In genomic region chr15:97900991-97901390, GRCm38 (mm10) we compare ENCODE assay signal across 17 mouse cellular contexts. TPM values are rescaled to one million over a fixed set of nuclear protein-coding genes. Genes with fewer than 3 reads are reported as not detected.
DNase-seq lines count a peak whose midpoint lies in the region; ATAC-seq lines count a peak whose summit lies in the region.
"Had no signal": no experiment of that assay in that cellular context is flagged by ENCODE, and none has a peak within 500 bp of the region (broad histone marks: within the 10 kb centered on the region; RNA-seq: fewer than 3 reads in every experiment).

No protein-coding gene starts in this region.

- H3K9me3 ChIP-seq in midbrain, embryonic 11.5 days (ENCODE audit: control insufficient read depth, low read length) = no peaks in the 10 kb centered on the region
- H3K9me3 ChIP-seq in midbrain, embryonic 16.5 days (replicated peaks; ENCODE audit: control insufficient read depth, low read length, poor library complexity, severe bottlenecking) = no peaks in the 10 kb centered on the region
- H3K9me3 ChIP-seq: embryonic facial prominence, embryonic 10.5 days; embryonic facial prominence, embryonic 12.5 days; forebrain, embryonic 13.5 days; forebrain, embryonic 15.5 days had no signal

- H3K4me3 ChIP-seq in midbrain, embryonic 11.5 days (ENCODE audit: low read depth, low read length) = no peak overlapping the region
- H3K4me3 ChIP-seq in midbrain, embryonic 16.5 days (ENCODE audit: low read depth, low read length) = no peak overlapping the region
- H3K4me3 ChIP-seq: embryonic facial prominence, embryonic 10.5 days; embryonic facial prominence, embryonic 12.5 days; forebrain, embryonic 13.5 days; forebrain, embryonic 15.5 days had no signal

- H3K9ac ChIP-seq in midbrain, embryonic 11.5 days (ENCODE audit: low read length) = no peak overlapping the region
- H3K9ac ChIP-seq in midbrain, embryonic 16.5 days (ENCODE audit: low read depth, low read length) = no peak overlapping the region
- H3K9ac ChIP-seq: embryonic facial prominence, embryonic 12.5 days; forebrain, embryonic 13.5 days; forebrain, embryonic 15.5 days; forebrain, postnatal 0 days had no signal

- no peaks in the 10 kb centered on the region for H3K27me3 ChIP-seq in midbrain, embryonic 11.5 days (ENCODE audit: control insufficient read depth, insufficient read depth, low read length)
- no peaks in the 10 kb centered on the region for H3K27me3 ChIP-seq in midbrain, embryonic 16.5 days (ENCODE audit: control insufficient read depth, insufficient read depth, low read depth, low read length)
- H3K27me3 ChIP-seq: forebrain, embryonic 15.5 days had no signal

- no peak overlapping the region for H3K4me2 ChIP-seq in midbrain, embryonic 11.5 days
- no peak overlapping the region for H3K4me2 ChIP-seq in midbrain, embryonic 16.5 days (ENCODE audit: low read length)
- H3K4me2 ChIP-seq: embryonic facial prominence, embryonic 12.5 days; forebrain, embryonic 13.5 days; forebrain, embryonic 15.5 days had no signal

- no peak for ATAC-seq in midbrain, embryonic 11.5 days (ENCODE audit: low FRiP score)
- no peak for ATAC-seq in midbrain, embryonic 16.5 days
- ATAC-seq: forebrain, embryonic 13.5 days; forebrain, embryonic 15.5 days; forebrain, postnatal 0 days had no signal

- H3K27ac ChIP-seq in midbrain, embryonic 11.5 days (ENCODE audit: low read depth, low read length) = no peak overlapping the region
- no peak overlapping the region for H3K27ac ChIP-seq in midbrain, embryonic 16.5 days (ENCODE audit: low read length)
- H3K27ac ChIP-seq: embryonic facial prominence, embryonic 10.5 days; embryonic facial prominence, embryonic 12.5 days; forebrain, embryonic 13.5 days; forebrain, embryonic 15.5 days had no signal

- WGBS in midbrain, embryonic 11.5 days = 91% methylated on average over 9 of the region's 9 CpGs
- WGBS in midbrain, embryonic 16.5 days = 91% methylated on average over 9 of the region's 9 CpGs

- H3K4me1 ChIP-seq in midbrain, embryonic 11.5 days (ENCODE audit: control insufficient read depth, insufficient read depth, low read length) = no peaks in the 10 kb centered on the region
- no peaks in the 10 kb centered on the region for H3K4me1 ChIP-seq in midbrain, embryonic 16.5 days (ENCODE audit: control insufficient read depth, insufficient read depth, low read length)

- no peaks in the 10 kb centered on the region for H3K36me3 ChIP-seq in midbrain, embryonic 11.5 days (ENCODE audit: control insufficient read depth, insufficient read depth, low read length)
- no peaks in the 10 kb centered on the region for H3K36me3 ChIP-seq in midbrain, embryonic 16.5 days (ENCODE audit: control insufficient read depth, insufficient read depth, low read length)
- H3K36me3 ChIP-seq: embryonic facial prominence, embryonic 10.5 days; embryonic facial prominence, embryonic 12.5 days; forebrain, embryonic 15.5 days had no signal

- DNase-seq in kidney, adult 9 months = peak; percentile 60
- DNase-seq in kidney, postnatal 4 days = no peak
- peak; percentile 33 for DNase-seq in midbrain, embryonic 11.5 days (ENCODE audit: low spot score, missing footprints)
- no peak for DNase-seq in adipocyte (ENCODE audit: low spot score)
- DNase-seq: adrenal gland, adult 8-10 months; adrenal gland, postnatal 14 days; adrenal gland, postnatal 36 days; cerebellum, adult 11-12 months; cerebellum, adult 2 months; cerebellum, adult 9-10 months; cerebellum, postnatal 25 days; forebrain, postnatal 0 days had no signal

RNA-seq across cellular contexts. Expression of gene Vdr, which starts 9.4 kb away (rescaled TPM):
- polyA plus RNA-seq in midbrain, embryonic 11.5 days (2014; fragmentation: Nextera tagmentation; extraction: Ambion mirVana) = 0.10 and 0.38 TPM in 2 replicates
- 0.05 and 0.15 TPM in 2 replicates for polyA plus RNA-seq in midbrain, embryonic 16.5 days (2015; fragmentation: Nextera tagmentation; extraction: Ambion mirVana)
- polyA plus RNA-seq: forebrain, embryonic 13.5 days had no signal

RNA-seq across cellular contexts. Expression of gene Hdac7, which starts 56.7 kb away (rescaled TPM):
- 14.6 and 16.7 TPM in 2 replicates for polyA plus RNA-seq in midbrain, embryonic 11.5 days (2014; fragmentation: Nextera tagmentation; extraction: Ambion mirVana)
- polyA plus RNA-seq in midbrain, embryonic 16.5 days (2015; fragmentation: Nextera tagmentation; extraction: Ambion mirVana) = 28.6 and 31.5 TPM in 2 replicates

Comparison
In these comparisons a context has a peak if more than half of its experiments do, and no peak if none do; other contexts are left out.
1. DNase-seq: peak in kidney, adult 9 months (single experiment) and midbrain, embryonic 11.5 days (single experiment); none in kidney, postnatal 4 days (0 of 2) and adipocyte (single experiment).